Mouse (Mus musculus): ENCODE data around the gene Kdm5b.

DNA sequence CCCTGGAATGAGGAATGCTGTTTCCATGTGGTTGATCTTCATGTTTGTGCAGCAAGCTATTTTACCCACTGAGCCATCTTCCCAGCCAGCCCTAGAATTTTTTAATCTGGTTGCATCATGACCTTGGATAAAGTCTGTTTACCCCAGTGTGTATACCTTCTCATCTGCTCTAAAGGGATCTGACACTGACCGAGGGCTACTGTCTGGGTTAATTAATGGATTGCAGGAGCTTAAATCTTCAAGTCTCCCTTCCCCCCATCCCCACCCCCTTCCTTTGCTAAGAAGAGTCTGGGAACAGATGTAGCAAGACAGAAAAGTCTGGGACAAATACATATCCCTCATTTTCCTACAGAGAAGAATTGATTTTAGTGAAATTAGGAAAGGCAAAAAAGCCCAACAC is 7.5 kb downstream of the Kdm5b start:
- TF ChIP-seq CTCF (IDR thresholded peaks at IDR 0.05; ENCODE audit: insufficient read depth, low read depth, low read length): no peak
- TF ChIP-seq POLR2A (IDR thresholded peaks at IDR 0.05; ENCODE audit: insufficient read depth, low read depth, low read length): no peak

All from olfactory bulb, adult 2 months (tissue).